Mouse (Mus musculus) ZHBTc4 (cell line): ENCODE results near the gene Ets1.
A peak's percentile ranks its signal among the peaks of the same experiment; 100 is the strongest.

Experiments
- DNase-seq: peaks from one replicate; pipeline ENCODE4 v3.0.0-alpha.2; 2011; ENCODE audit warnings: low read depth, low spot score

Gene Ets1

GRCm38 (mm10) chr9:32616516-32617429 is 19.2 kb upstream of the Ets1 start:
- no peak for DNase-seq

GRCm38 (mm10) chr9:32617430-32617768 is 18.6 kb upstream of the Ets1 start:
- no peak for DNase-seq

GRCm38 (mm10) chr9:32618544-32619120 is 17.4 kb upstream of the Ets1 start:
- no peak for DNase-seq

- DNase-seq, result no peak
These were observed 16.4 kb upstream of the Ets1 start for GRCm38 (mm10) chr9:32619661-32620060.

GRCm38 (mm10) chr9:32620446-32620845 is 15.6 kb upstream of the Ets1 start:
- DNase-seq, result no peak

GRCm38 (mm10) chr9:32629385-32629981 is 6.5 kb upstream of the Ets1 start:
- DNase-seq, result no peak

GRCm38 (mm10) chr9:32631341-32631740 is 4.7 kb upstream of the Ets1 start:
- DNase-seq, result no peak

- no peak for DNase-seq
These were observed 3.8 kb upstream of the Ets1 start for GRCm38 (mm10) chr9:32632237-32632636.

- DNase-seq, result peak; percentile 52
These were observed 9.0 kb downstream of the Ets1 start for GRCm38 (mm10) chr9:32644981-32645380.

GRCm38 (mm10) chr9:32645475-32645874 is 9.5 kb downstream of the Ets1 start:
- DNase-seq, result peak; percentile 15

GRCm38 (mm10) chr9:32646539-32647258 is 10.7 kb downstream of the Ets1 start:
- no peak for DNase-seq

- DNase-seq, result no peak
These were observed 11.7 kb downstream of the Ets1 start for GRCm38 (mm10) chr9:32647506-32648250.

- no peak for DNase-seq
These were observed 12.3 kb downstream of the Ets1 start for GRCm38 (mm10) chr9:32648286-32648685.

GRCm38 (mm10) chr9:32650738-32651137 is 14.7 kb downstream of the Ets1 start:
- DNase-seq, result no peak

GRCm38 (mm10) chr9:32652112-32652511 is 16.1 kb downstream of the Ets1 start:
- no peak for DNase-seq

- no peak for DNase-seq
These were observed 18.3 kb downstream of the Ets1 start for GRCm38 (mm10) chr9:32654305-32654704.

- DNase-seq, result no peak
These were observed 20.4 kb downstream of the Ets1 start for GRCm38 (mm10) chr9:32656351-32656844.

GRCm38 (mm10) chr9:32657124-32657523 is 21.1 kb downstream of the Ets1 start:
- DNase-seq, result no peak

GRCm38 (mm10) chr9:32660406-32660960 is 24.5 kb downstream of the Ets1 start:
- DNase-seq, result no peak

- no peak for DNase-seq
These were observed 25.1 kb downstream of the Ets1 start for GRCm38 (mm10) chr9:32661071-32661470.

GRCm38 (mm10) chr9:32661561-32661960 is 25.5 kb downstream of the Ets1 start:
- DNase-seq, result no peak
